In the genomic region with DNA sequence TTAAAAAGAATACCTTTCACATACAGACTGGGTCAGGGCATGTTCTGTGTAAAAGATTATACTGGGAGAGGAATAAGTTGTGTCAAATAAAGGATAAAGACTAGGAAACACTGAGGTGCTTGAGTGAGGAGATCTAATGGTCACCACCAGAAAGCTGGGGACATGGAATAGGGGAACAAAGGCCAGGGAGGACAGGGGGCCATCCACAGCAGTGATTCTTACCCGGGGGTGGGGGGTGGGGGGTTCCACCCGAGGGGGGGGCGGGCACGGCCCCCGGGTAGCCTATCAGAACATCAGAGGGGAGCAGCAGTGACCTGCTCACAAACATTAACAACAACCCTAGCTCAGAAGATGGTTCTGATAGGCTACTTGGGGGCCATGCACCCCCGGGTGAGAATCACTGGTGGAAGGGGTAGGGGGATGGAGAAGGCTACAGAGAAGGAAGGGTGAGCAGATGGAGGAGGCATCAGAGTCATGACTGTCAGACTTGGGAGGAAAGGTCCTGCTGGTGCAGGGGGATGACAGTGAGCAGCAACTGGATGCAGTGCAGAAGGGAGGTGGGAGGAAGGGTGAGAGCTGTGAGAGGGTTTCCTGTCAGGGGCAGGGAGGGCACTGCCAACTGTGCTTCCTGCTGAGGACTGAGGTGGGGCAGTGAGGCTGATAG, we compare ENCODE assay signal across 8 mouse cellular contexts.
DNase-seq lines count a peak whose midpoint lies in the region; ATAC-seq and TF ChIP-seq lines count a peak whose summit lies in the region.
"Not testable (repeated sequence)": the region's sequence is repeated elsewhere in the genome, so short reads cannot be mapped to it uniquely, and the experiment has no call there.

No protein-coding gene starts in this region.

- H3K9ac ChIP-seq in forebrain, embryonic 15.5 days (replicated peaks); heart, postnatal 0 days (replicated peaks; ENCODE audit: low read depth, low read length); liver, embryonic 12.5 days: not testable (repeated sequence)

- H3K4me3 ChIP-seq in forebrain, embryonic 15.5 days; heart, postnatal 0 days (ENCODE audit: low read depth, low read length); liver, embryonic 12.5 days: not testable (repeated sequence)

- H3K4me2 ChIP-seq in forebrain, embryonic 15.5 days (replicated peaks); heart, postnatal 0 days (ENCODE audit: low read depth, low read length); liver, embryonic 12.5 days: not testable (repeated sequence)

- not testable (repeated sequence) for H3K27me3 ChIP-seq in forebrain, embryonic 15.5 days; heart, postnatal 0 days (ENCODE audit: control insufficient read depth, insufficient read depth, low read length); liver, embryonic 12.5 days (replicated peaks)

- H3K27ac ChIP-seq in forebrain, embryonic 15.5 days (replicated peaks); heart, postnatal 0 days (ENCODE audit: low read depth); liver, embryonic 12.5 days: not testable (repeated sequence)

- DNase-seq in A20 (ENCODE audit: low read depth, low spot score), result peak; percentile 19
- DNase-seq in heart, postnatal 0 days (ENCODE audit: low spot score), result not testable (repeated sequence)
- peak; percentile 25 for DNase-seq in kidney, postnatal 14 days
- DNase-seq in monocyte, adult 2 months (ENCODE audit: low read depth in 1 of 2, low spot score in 2 of 2), result peak; percentile 5 to 17
- peak; percentile 41 to 54 for DNase-seq in spleen, postnatal 10 days (ENCODE audit: low spot score in 2 of 2)

- TF ChIP-seq CTCF in heart, postnatal 0 days (IDR thresholded peaks at IDR 0.05; ENCODE audit: low read depth), result not testable (repeated sequence)

- 81% methylated on average over 6 of the region's 6 CpGs for WGBS in forebrain, embryonic 15.5 days
- WGBS in heart, postnatal 0 days, result 68% methylated on average over 6 of the region's 6 CpGs
- WGBS in liver, embryonic 12.5 days (ENCODE audit: insufficient replicate concordance), result 63% methylated on average over 6 of the region's 6 CpGs

- H3K9me3 ChIP-seq in forebrain, embryonic 15.5 days; heart, postnatal 0 days (replicated peaks; ENCODE audit: control insufficient read depth, low read length); liver, embryonic 12.5 days (replicated peaks): not testable (repeated sequence)

- ATAC-seq in cerebellum, adult (ENCODE audit: insufficient number of reproducible peaks, low FRiP score, low TSS enrichment), result peak; percentile 89
- ATAC-seq in forebrain, embryonic 15.5 days (replicated peaks), result peak; percentile 82
- peak; percentile 73 for ATAC-seq in heart, postnatal 0 days (ENCODE audit: insufficient read depth, low read depth)
- peak; percentile 77 for ATAC-seq in liver, embryonic 12.5 days

- not testable (repeated sequence) for TF ChIP-seq EP300 in heart, postnatal 0 days (IDR thresholded peaks at IDR 0.05; ENCODE audit: low read depth)

- H3K36me3 ChIP-seq in forebrain, embryonic 15.5 days, result peaks cover 21% of the 10 kb centered on the region
- H3K36me3 ChIP-seq in heart, postnatal 0 days (replicated peaks; ENCODE audit: control insufficient read depth, insufficient read depth, low read length), result peaks cover 38% of the 10 kb centered on the region
- peaks cover 15% of the 10 kb centered on the region for H3K36me3 ChIP-seq in liver, embryonic 12.5 days

- H3K4me1 ChIP-seq in forebrain, embryonic 15.5 days; heart, postnatal 0 days (ENCODE audit: control insufficient read depth, insufficient read depth); liver, embryonic 12.5 days: not testable (repeated sequence)
